Mouse (Mus musculus) stomach, postnatal 0 days (tissue): ENCODE measurements at regions not wholly inside any gene's neighbourhood (a gene's known extent, or its start where the extent isn't known, plus 50 kb on each side); places are given as distances from the start of the nearest gene placed in this dataset.

Source experiments
- CTCF ChIP-seq: IDR thresholded peaks from 2 replicates; pipeline ENCODE4 v1.5.1; 2016; ENCODE audit warnings: antibody characterized with exemption, low read depth, mild to moderate bottlenecking, moderate library complexity
- EP300 ChIP-seq: optimal IDR thresholded peaks from 2 replicates; pipeline ENCODE3; 2016; ENCODE audit warnings: antibody characterized with exemption

DNA sequence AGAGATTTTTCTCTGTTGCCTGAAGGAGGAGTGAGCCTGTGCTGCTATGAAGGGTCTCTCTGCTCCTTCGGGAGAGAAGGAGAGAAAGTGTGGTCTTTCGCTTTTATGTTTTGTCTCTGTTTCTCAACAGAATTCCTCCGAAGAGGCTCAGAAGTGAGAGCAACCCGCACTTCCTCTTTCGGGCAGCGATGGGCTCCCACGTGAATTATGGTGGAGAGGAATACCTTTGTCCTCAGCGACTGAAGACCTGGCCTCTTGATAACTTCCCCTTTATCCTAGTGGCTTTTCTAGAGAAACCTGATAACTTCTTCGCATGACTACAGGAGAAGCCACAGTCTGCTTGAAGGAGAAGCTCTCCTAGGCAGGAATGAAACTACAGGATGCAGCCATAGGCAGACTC lies 216.4 kb downstream of the Bcl2l11 start:
- TF ChIP-seq EP300 (no peak), CTCF (no peak)
